In the genomic region with DNA sequence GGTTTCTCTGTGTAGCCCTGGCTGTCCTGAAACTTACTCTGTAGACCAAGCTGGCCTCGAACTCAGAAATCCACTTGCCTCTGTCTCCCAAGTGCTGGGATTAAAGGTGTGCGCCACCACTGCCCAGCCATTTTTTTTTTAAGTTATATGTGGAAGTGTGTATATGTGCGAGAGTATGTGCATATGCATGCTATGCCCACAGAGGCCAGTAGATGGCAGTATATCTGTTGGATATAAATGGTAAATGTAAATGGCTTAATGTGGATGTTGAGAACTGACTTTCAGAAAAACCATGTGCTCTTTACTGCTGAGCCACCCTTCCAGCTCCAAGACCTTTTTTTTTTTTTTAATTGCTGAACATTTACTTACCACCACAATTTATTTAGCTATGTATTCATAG, we compare ENCODE assay signal across 21 mouse cellular contexts.
DNase-seq lines count a peak whose midpoint lies in the region; ATAC-seq and TF ChIP-seq lines count a peak whose summit lies in the region.
"Had no signal": no experiment of that assay in that cellular context is flagged by ENCODE, and none has a peak within 500 bp of the region (broad histone marks: within the 10 kb centered on the region; RNA-seq: fewer than 3 reads in every experiment).

No protein-coding gene starts in this region.

- TF ChIP-seq CTCF in Patski (IDR thresholded peaks at IDR 0.05): peak; percentile 67
- peak; percentile 41 for TF ChIP-seq CTCF in stomach, postnatal 0 days (IDR thresholded peaks at IDR 0.05; ENCODE audit: low read depth)

- H3K27me3 ChIP-seq in Patski: no peaks in the 10 kb centered on the region
- no peaks in the 10 kb centered on the region for H3K27me3 ChIP-seq in stomach, postnatal 0 days (ENCODE audit: control insufficient read depth, insufficient read depth, low read length)
- H3K27me3 ChIP-seq: embryonic facial prominence, embryonic 15.5 days; forebrain, embryonic 13.5 days; hindbrain, embryonic 15.5 days; kidney, embryonic 15.5 days; limb, embryonic 15.5 days had no signal

- H3K9me3 ChIP-seq in stomach, postnatal 0 days (ENCODE audit: control insufficient read depth, low read length): no peaks in the 10 kb centered on the region
- H3K9me3 ChIP-seq: embryonic facial prominence, embryonic 15.5 days; forebrain, embryonic 13.5 days; hindbrain, embryonic 15.5 days; kidney, embryonic 15.5 days; limb, embryonic 15.5 days had no signal

- H3K9ac ChIP-seq in stomach, postnatal 0 days (ENCODE audit: low read length): no peak overlapping the region
- H3K9ac ChIP-seq: embryonic facial prominence, embryonic 15.5 days; forebrain, embryonic 13.5 days; hindbrain, embryonic 15.5 days; kidney, embryonic 15.5 days; limb, embryonic 15.5 days had no signal

- peak; percentile 2 for DNase-seq in kidney, adult 9 months
- no peak for DNase-seq in kidney, adult 11 months
- peak; percentile 5 for DNase-seq in right cerebral cortex, postnatal 4 days
- no peak for DNase-seq in right cerebral cortex, postnatal 14 days
- DNase-seq in Patski (ENCODE audit: low read depth, low spot score): no peak
- no peak for DNase-seq in stomach, postnatal 0 days (ENCODE audit: low spot score)
- no peak for DNase-seq in gastrocnemius, postnatal 36 days
- DNase-seq in adrenal gland, postnatal 4 days (ENCODE audit: low spot score in 2 of 2): no peak
- DNase-seq: cerebellum, adult 18-20 months; gastrocnemius, postnatal 10 days; lung, postnatal 10 days; right cerebral cortex, postnatal 25 days; thymus, adult 2 months had no signal

- no peaks in the 10 kb centered on the region for H3K36me3 ChIP-seq in stomach, postnatal 0 days (ENCODE audit: control insufficient read depth, insufficient read depth, low read length)
- H3K36me3 ChIP-seq: embryonic facial prominence, embryonic 15.5 days; hindbrain, embryonic 15.5 days; kidney, embryonic 15.5 days; limb, embryonic 15.5 days; midbrain, embryonic 10.5 days had no signal

- CTCF ChIA-PET in Patski (lab: Charles Lee): interaction anchor here (1.2 kb wide), 1 partner anchor 39 kb away, joined by 3 read pairs; no protein-coding TSS in a partner anchor

- no peaks in the 10 kb centered on the region for H3K4me1 ChIP-seq in stomach, postnatal 0 days (replicated peaks; ENCODE audit: control insufficient read depth, insufficient read depth)
- H3K4me1 ChIP-seq: embryonic facial prominence, embryonic 15.5 days; forebrain, embryonic 13.5 days; hindbrain, embryonic 15.5 days; kidney, embryonic 15.5 days; limb, embryonic 15.5 days; midbrain, embryonic 10.5 days had no signal

- intact Hi-C loops in gastrocnemius, postnatal 36 days (cut with DNase I): no loop called here

- WGBS in stomach, postnatal 0 days: 89% methylated on average over 3 of the region's 3 CpGs

- TF ChIP-seq EP300 in stomach, postnatal 0 days (optimal IDR thresholded peaks at IDR 0.05): no peak

- no peak overlapping the region for H3K4me2 ChIP-seq in stomach, postnatal 0 days (replicated peaks; ENCODE audit: low read depth)
- H3K4me2 ChIP-seq: embryonic facial prominence, embryonic 15.5 days; forebrain, embryonic 13.5 days; hindbrain, embryonic 15.5 days; kidney, embryonic 15.5 days; limb, embryonic 15.5 days had no signal

- POLR2A ChIA-PET in Patski (lab: Charles Lee): interaction anchor here (0.6 kb wide), 1 partner anchor 438 kb away, joined by 4 read pairs; no protein-coding TSS in a partner anchor

- H3K27ac ChIP-seq in stomach, postnatal 0 days (replicated peaks): no peak overlapping the region
- H3K27ac ChIP-seq: embryonic facial prominence, embryonic 15.5 days; forebrain, embryonic 13.5 days; hindbrain, embryonic 15.5 days; kidney, embryonic 15.5 days; limb, embryonic 15.5 days; midbrain, embryonic 10.5 days had no signal

- in situ Hi-C loops in Patski (cut with MboI; ENCODE audit: low pct_unique_long_range_greater_than_20kb): no loop called here

- no peak overlapping the region for H3K4me3 ChIP-seq in stomach, postnatal 0 days (ENCODE audit: low read depth, low read length)
- H3K4me3 ChIP-seq: embryonic facial prominence, embryonic 15.5 days; forebrain, embryonic 13.5 days; hindbrain, embryonic 15.5 days; kidney, embryonic 15.5 days; limb, embryonic 15.5 days; midbrain, embryonic 10.5 days; myocyte had no signal

- no peak for ATAC-seq in Patski
- no peak for ATAC-seq in stomach, postnatal 0 days (ENCODE audit: low FRiP score, low TSS enrichment)
- ATAC-seq: CD4-positive, CD25-positive, alpha-beta regulatory T cell, adult 4 months; forebrain, embryonic 13.5 days had no signal

Comparison
In these comparisons a context has a peak if more than half of its experiments do, and no peak if none do; other contexts are left out.
1. DNase-seq: peak in kidney, adult 9 months (single experiment) and right cerebral cortex, postnatal 4 days (single experiment); none in kidney, adult 11 months (single experiment), right cerebral cortex, postnatal 14 days (single experiment), Patski (single experiment), stomach, postnatal 0 days (single experiment), gastrocnemius, postnatal 36 days (0 of 2) and adrenal gland, postnatal 4 days (0 of 2).